Mouse (Mus musculus) thymus, adult 2 months (tissue): ENCODE measurements at regions not wholly inside any gene's neighbourhood (a gene's known extent, or its start where the extent isn't known, plus 50 kb on each side); places are given as distances from the start of the nearest gene placed in this dataset.

ENCODE experiments used
- DNase-seq: peaks from one replicate; pipeline ENCODE4 v3.0.0; 2021
- H3K27ac ChIP-seq: fragments of 200-500 bp; 2 replicates; pipeline ENCODE4 v1.5.1; 2012; ENCODE audit warnings: low read length, control low read depth; ENCODE audit not compliant: control insufficient read depth, insufficient read depth
- H3K27me3 ChIP-seq: fragments of 200-500 bp; 2 replicates; pipeline ENCODE4 v1.6.1; 2012; ENCODE audit warnings: mild to moderate bottlenecking, low read length, moderate library complexity, mixed read lengths; ENCODE audit not compliant: control insufficient read depth, insufficient read depth
- H3K36me3 ChIP-seq: fragments of 200-500 bp; 2 replicates; pipeline ENCODE4 v1.6.1; 2012; ENCODE audit warnings: mild to moderate bottlenecking, low read length, moderate library complexity; ENCODE audit not compliant: control insufficient read depth, insufficient read depth
- H3K4me1 ChIP-seq: fragments of 200-500 bp; replicated peaks from 2 replicates; pipeline ENCODE4 v1.6.1; 2012; ENCODE audit warnings: low read length; ENCODE audit not compliant: control insufficient read depth, insufficient read depth
- H3K4me3 ChIP-seq: fragments of 200-500 bp; 2 replicates; pipeline ENCODE4 v1.5.1; 2012; ENCODE audit warnings: mild to moderate bottlenecking, low read length, control low read depth, moderate library complexity; ENCODE audit not compliant: control insufficient read depth, insufficient read depth
- CTCF ChIP-seq: fragments of 200-500 bp; IDR thresholded peaks from 2 replicates; pipeline ENCODE4 v1.5.1; 2012; ENCODE audit warnings: mild to moderate bottlenecking, control low read depth, low read length, moderate library complexity, borderline replicate concordance; ENCODE audit not compliant: control insufficient read depth, poor library complexity, insufficient read depth; ENCODE audit errors: extremely low read depth
- POLR2A ChIP-seq: fragments of 200-500 bp; IDR thresholded peaks from 2 replicates; pipeline ENCODE4 v1.6.1; 2012; ENCODE audit warnings: mild to moderate bottlenecking, low read length, control low read depth, moderate library complexity; ENCODE audit not compliant: control insufficient read depth, poor library complexity, insufficient read depth; ENCODE audit errors: extremely low read depth
- WGBS: fragments of 180-500 bp; shearing (Covaris S2); methylation state at CpG from one replicate; pipeline ENCODE4 v1.1.7; 2018; 5-methylcytosine and 5-hydroxymethylcytosine counted together

GRCm38 (mm10) chr11:52635716-52636389 is 128.6 kb upstream of the Fstl4 start:
- Histone ChIP-seq H3K36me3 (no peaks in the 10 kb centered on the region), H3K27ac (no peak overlapping the region), H3K27me3 (no peaks in the 10 kb centered on the region), H3K4me3 (no peak overlapping the region), H3K4me1 (no peaks in the 10 kb centered on the region)
- TF ChIP-seq POLR2A (no peak), CTCF (no peak)
- DNase-seq: no peak
- 91% methylated on average over 13 of the region's 13 CpGs for WGBS

DNA sequence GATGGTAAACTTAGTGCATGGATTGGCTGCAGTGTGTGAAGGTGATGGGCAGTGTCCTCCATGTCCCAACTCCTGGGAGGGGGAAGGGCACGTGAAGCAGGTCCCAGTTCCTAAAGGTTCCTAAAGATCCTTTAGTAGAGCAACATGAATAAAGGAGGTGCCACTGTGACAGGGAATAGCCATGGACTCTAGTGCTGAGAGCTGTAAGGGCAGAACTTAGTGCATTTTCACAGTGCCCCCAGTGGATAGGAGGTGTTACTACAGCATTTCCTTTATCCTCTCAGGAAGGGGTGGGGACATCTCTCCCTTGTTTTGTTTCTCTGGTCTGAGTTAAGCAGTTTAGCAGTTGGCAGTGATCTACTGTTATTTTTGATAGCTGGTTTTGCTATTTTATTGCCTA is 125.5 kb upstream of the Fstl4 start:
- no peaks in the 10 kb centered on the region for H3K36me3 ChIP-seq
- WGBS: 100% methylated on average over 1 of the region's 1 CpGs
- H3K27ac ChIP-seq: no peak overlapping the region
- no peak for TF ChIP-seq CTCF
- TF ChIP-seq POLR2A: no peak
- H3K27me3 ChIP-seq: no peaks in the 10 kb centered on the region
- no peaks in the 10 kb centered on the region for H3K4me1 ChIP-seq
- no peak for DNase-seq
- no peak overlapping the region for H3K4me3 ChIP-seq

GRCm38 (mm10) chr11:52641725-52642338 is 122.6 kb upstream of the Fstl4 start:
- no peak for DNase-seq
- H3K36me3 ChIP-seq: no peaks in the 10 kb centered on the region
- no peaks in the 10 kb centered on the region for H3K27me3 ChIP-seq
- H3K4me3 ChIP-seq: no peak overlapping the region
- WGBS: 77% methylated on average over 14 of the region's 14 CpGs
- H3K27ac ChIP-seq: no peak overlapping the region
- TF ChIP-seq POLR2A: no peak
- TF ChIP-seq CTCF: no peak
- no peaks in the 10 kb centered on the region for H3K4me1 ChIP-seq

GRCm38 (mm10) chr11:52644081-52644768 is 120.2 kb upstream of the Fstl4 start:
- no peaks in the 10 kb centered on the region for H3K36me3 ChIP-seq
- WGBS: 81% methylated on average over 6 of the region's 6 CpGs
- TF ChIP-seq POLR2A (no peak), CTCF (no peak)
- no peak overlapping the region for H3K27ac ChIP-seq
- H3K4me1 ChIP-seq: no peaks in the 10 kb centered on the region
- no peak overlapping the region for H3K4me3 ChIP-seq
- DNase-seq: no peak
- H3K27me3 ChIP-seq: no peaks in the 10 kb centered on the region

DNA sequence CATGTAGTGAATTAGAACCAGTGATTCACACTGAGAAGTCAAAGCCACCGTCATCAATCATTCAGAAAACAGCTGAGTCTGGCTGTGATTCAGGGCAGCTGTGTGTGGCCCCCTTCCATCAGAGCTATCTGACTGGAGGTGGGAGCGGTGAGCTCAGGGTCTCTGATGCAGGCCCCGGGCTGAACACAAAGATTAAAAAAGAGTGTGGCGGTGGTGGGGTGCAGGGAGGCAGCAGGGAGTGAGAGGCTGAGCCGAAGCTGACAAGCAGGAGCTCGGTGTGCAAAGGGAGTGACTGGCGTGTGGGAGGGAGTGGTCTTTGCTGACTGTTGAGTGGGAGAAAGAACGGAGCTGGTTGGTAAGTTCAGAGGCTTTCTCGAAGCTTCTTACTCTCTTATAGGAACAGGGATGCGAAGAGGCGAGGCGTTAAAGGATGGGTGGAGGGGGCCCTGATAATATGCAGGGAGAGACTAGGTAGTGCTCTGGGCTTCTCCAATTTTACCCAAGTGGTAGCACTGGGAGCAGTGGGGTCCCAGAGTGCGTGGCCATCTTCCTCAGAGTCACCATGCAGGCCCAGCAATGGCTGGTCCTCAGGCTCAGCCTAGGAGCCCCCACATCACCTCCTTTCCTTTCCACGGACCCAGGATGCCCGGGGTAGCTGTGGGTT is 116.1 kb upstream of the Fstl4 start:
- no peak for TF ChIP-seq CTCF
- no peak for TF ChIP-seq POLR2A
- Histone ChIP-seq H3K27ac (no peak overlapping the region), H3K36me3 (no peaks in the 10 kb centered on the region), H3K4me1 (no peaks in the 10 kb centered on the region), H3K4me3 (no peak overlapping the region), H3K27me3 (no peaks in the 10 kb centered on the region)
- 83% methylated on average over 15 of the region's 15 CpGs for WGBS
- no peak for DNase-seq

- no peak for DNase-seq
- 62% methylated on average over 8 of the region's 8 CpGs for WGBS
- Histone ChIP-seq H3K27me3 (no peaks in the 10 kb centered on the region), H3K27ac (no peak overlapping the region), H3K36me3 (no peaks in the 10 kb centered on the region), H3K4me3 (no peak overlapping the region), H3K4me1 (no peaks in the 10 kb centered on the region)
- TF ChIP-seq CTCF (no peak), POLR2A (no peak)
Observed at GRCm38 (mm10) chr11:52648849-52649400, 115.5 kb upstream of the Fstl4 start.
